Mouse (Mus musculus): ENCODE measurements at regions not wholly inside any gene's neighbourhood (a gene's known extent, or its start where the extent isn't known, plus 50 kb on each side); places are given as distances from the start of the nearest gene placed in this dataset.

- Histone ChIP-seq H3K27ac (ENCODE audit: low read depth, low read length) (no peak overlapping the region), H3K4me1 (replicated peaks; ENCODE audit: control insufficient read depth, insufficient read depth, low read length) (no peaks in the 10 kb centered on the region), H3K4me3 (ENCODE audit: low read depth, low read length) (no peak overlapping the region), H3K27me3 (ENCODE audit: control insufficient read depth, insufficient read depth, low read length) (no peaks in the 10 kb centered on the region), H3K4me2 (replicated peaks; ENCODE audit: low read depth, low read length) (no peak overlapping the region), H3K9me3 (ENCODE audit: control insufficient read depth, low read length) (no peaks in the 10 kb centered on the region), H3K9ac (ENCODE audit: low read depth, low read length) (no peak overlapping the region), H3K36me3 (ENCODE audit: control insufficient read depth, insufficient read depth, low read length) (no peaks in the 10 kb centered on the region)
- ATAC-seq (ENCODE audit: low FRiP score) = no peak; the same call in 1 of the 2 replicates
- peak; percentile 9 for DNase-seq (ENCODE audit: low spot score)
- 81% methylated on average over 4 of the region's 4 CpGs for WGBS
These were observed 1595.1 kb upstream of the Pcdh10 start for GRCm38 (mm10) chr3:43783000-43783588.

DNA sequence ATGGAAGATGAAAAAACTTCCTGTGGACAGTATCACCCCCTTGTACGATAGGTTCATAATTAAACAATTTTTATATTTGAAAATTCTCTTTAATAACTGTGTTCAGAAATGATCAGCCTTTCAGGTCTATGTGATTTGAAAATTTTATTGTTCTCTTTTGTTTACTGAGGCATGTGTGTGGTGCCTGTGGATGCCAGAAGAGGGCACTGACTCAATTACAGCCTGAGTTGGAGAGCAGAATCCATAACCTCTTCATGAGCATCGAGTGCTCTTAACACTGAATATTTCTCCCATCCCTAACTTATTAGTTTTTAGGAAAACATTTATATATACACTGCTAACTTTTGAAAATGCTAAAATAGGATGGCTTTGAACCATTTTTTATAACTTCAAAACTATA is 1594.0 kb upstream of the Pcdh10 start:
- Histone ChIP-seq H3K4me3 (ENCODE audit: low read depth, low read length) (no peak overlapping the region), H3K27me3 (ENCODE audit: control insufficient read depth, insufficient read depth, low read length) (no peaks in the 10 kb centered on the region), H3K4me2 (replicated peaks; ENCODE audit: low read depth, low read length) (no peak overlapping the region), H3K9me3 (ENCODE audit: control insufficient read depth, low read length) (no peaks in the 10 kb centered on the region), H3K36me3 (ENCODE audit: control insufficient read depth, insufficient read depth, low read length) (no peaks in the 10 kb centered on the region), H3K4me1 (replicated peaks; ENCODE audit: control insufficient read depth, insufficient read depth, low read length) (no peaks in the 10 kb centered on the region), H3K27ac (ENCODE audit: low read depth, low read length) (no peak overlapping the region), H3K9ac (ENCODE audit: low read depth, low read length) (no peak overlapping the region)
- DNase-seq (ENCODE audit: low spot score) (no peak), ATAC-seq (ENCODE audit: low FRiP score) (no peak)
- 95% methylated on average over 2 of the region's 2 CpGs for WGBS

Data from hindbrain, embryonic 11.5 days (tissue).